Mouse (Mus musculus) G1E (cell line): ENCODE measurements at regions not wholly inside any gene's neighbourhood (a gene's known extent, or its start where the extent isn't known, plus 50 kb on each side); places are given as distances from the start of the nearest gene placed in this dataset.

Experiments used
- ATAC-seq: 2 replicates; pipeline ENCODE4 v1.8.0; 2016; ENCODE audit warnings: mild to moderate bottlenecking; ENCODE audit not compliant: insufficient number of reproducible peaks, poor library complexity, low FRiP score, severe bottlenecking; ENCODE audit errors: extremely low read depth
- DNase-seq: peaks from one replicate; pipeline ENCODE4 v3.0.0; 2012; ENCODE audit warnings: low spot score
- H3K27me3 ChIP-seq: 2 replicates; pipeline ENCODE4 v1.6.1; 2012; ENCODE audit warnings: mild to moderate bottlenecking, low read length, inconsistent platforms; ENCODE audit not compliant: insufficient read depth
- H3K36me3 ChIP-seq: replicated peaks from 2 replicates; pipeline ENCODE3; 2012; ENCODE audit warnings: mild to moderate bottlenecking, inconsistent platforms
- H3K4me1 ChIP-seq: 2 replicates; pipeline ENCODE4 v1.6.1; 2012; ENCODE audit warnings: low read depth, low read length, inconsistent platforms, mixed read lengths; ENCODE audit not compliant: insufficient read depth
- H3K4me3 ChIP-seq: 2 replicates; pipeline ENCODE4 v1.5.1; 2012; ENCODE audit warnings: low read depth, mild to moderate bottlenecking, inconsistent platforms, low read length, moderate library complexity, mixed read lengths
- H3K9me3 ChIP-seq: replicated peaks from 2 replicates; pipeline ENCODE4 v1.6.1; 2012; ENCODE audit warnings: inconsistent platforms
- CTCF ChIP-seq: IDR thresholded peaks from 2 replicates; pipeline ENCODE4 v1.5.1; 2012; ENCODE audit warnings: low read depth, low read length, inconsistent platforms, mixed read lengths
- GATA1 ChIP-seq: IDR thresholded peaks from 2 replicates; pipeline ENCODE4 v1.6.1; 2012; ENCODE audit warnings: borderline replicate concordance, low read length, inconsistent platforms, mixed read lengths
- GATA2 ChIP-seq: IDR thresholded peaks from 2 replicates; pipeline ENCODE4 v1.6.1; 2012; ENCODE audit warnings: low read depth, low read length, inconsistent platforms, borderline replicate concordance
- POLR2AphosphoS5 ChIP-seq: IDR thresholded peaks from 2 replicates; pipeline ENCODE4 v1.6.1; 2012; ENCODE audit warnings: low read depth, low read length, inconsistent platforms; ENCODE audit not compliant: insufficient replicate concordance
- TAL1 ChIP-seq: conservative IDR thresholded peaks from 2 replicates; pipeline ENCODE4 v1.6.1; 2012; ENCODE audit warnings: low read depth, low read length, inconsistent platforms, mixed read lengths

DNA sequence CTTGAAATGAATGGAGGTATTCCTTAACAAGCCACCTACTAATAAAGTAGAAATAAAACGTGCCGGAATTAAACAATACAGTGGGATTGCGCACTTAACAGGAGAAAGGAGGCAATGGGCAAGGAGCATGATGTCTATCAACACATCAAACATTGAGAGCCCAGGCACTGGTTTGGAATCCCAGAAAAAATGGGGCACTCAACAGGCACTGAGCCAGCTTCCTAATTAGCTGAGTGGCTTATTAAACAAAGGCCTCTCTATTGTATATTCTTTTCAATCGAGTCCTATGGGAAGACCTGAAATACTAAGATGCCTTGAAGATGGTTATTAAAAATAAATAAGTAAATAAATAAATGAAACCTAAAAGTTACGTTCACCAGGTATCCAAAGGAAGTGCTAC, 897.3 kb downstream of the Ttll7 start:
- TF ChIP-seq TAL1, result no peak
- no peak for TF ChIP-seq POLR2AphosphoS5
- no peak for TF ChIP-seq CTCF
- no peak for TF ChIP-seq GATA2
- peaks cover 18% of the 10 kb centered on the region for H3K9me3 ChIP-seq
- no peaks in the 10 kb centered on the region for H3K27me3 ChIP-seq
- no peaks in the 10 kb centered on the region for H3K4me1 ChIP-seq
- no peak overlapping the region for H3K4me3 ChIP-seq
- DNase-seq (no peak), ATAC-seq (no peak)
- H3K36me3 ChIP-seq, result no peaks in the 10 kb centered on the region

DNA sequence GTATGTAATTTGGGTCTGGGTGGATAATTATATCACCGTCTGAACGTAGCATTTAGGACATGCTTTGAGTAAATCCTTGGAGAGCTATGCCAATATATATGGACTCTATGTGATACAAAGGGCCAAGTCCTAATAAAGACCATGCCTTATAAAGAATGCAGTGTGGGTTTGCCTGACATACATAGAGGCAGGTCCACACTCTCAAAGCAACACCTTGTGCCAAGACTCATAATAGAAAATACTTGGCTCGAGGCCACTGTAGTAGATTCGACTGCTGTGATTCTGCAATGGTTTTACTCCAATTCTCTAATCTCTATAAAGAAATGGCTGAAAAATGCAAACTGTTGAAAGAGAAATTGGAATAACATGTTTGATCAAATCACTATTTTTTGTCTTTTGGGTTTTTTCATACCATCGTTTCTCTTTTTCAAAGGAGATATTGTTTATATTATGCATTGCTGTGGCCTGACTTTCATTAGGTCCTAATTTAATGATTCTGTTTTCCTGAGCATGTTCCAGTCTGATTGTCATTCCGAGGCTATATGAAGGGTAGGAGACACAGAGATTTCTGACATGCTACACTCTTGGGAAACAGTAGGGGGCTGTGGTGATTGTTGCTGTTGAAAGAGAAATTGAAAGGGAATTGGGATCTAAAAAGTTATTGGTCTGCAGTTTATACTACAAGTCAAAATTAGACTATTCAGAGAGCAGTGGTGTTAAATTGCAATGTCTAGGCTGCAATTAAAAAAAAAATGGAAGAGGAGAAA, 884.7 kb downstream of the Ttll7 start:
- Histone ChIP-seq H3K4me1 (no peaks in the 10 kb centered on the region), H3K27me3 (no peaks in the 10 kb centered on the region), H3K36me3 (no peaks in the 10 kb centered on the region), H3K9me3 (0 out of 2 replicates have a peak, but pooled peaks cover 2% of the 10 kb centered on the region), H3K4me3 (no peak overlapping the region)
- TF ChIP-seq GATA2 (no peak), CTCF (no peak)
- no peak for DNase-seq
- no peak for ATAC-seq

- H3K9me3 ChIP-seq, result 0 out of 2 replicates have a peak, but pooled peaks cover 5% of the 10 kb centered on the region
- TF ChIP-seq GATA1, result no peak
- no peak for TF ChIP-seq TAL1
- TF ChIP-seq POLR2AphosphoS5, result no peak
- TF ChIP-seq GATA2, result no peak
- no peak for TF ChIP-seq CTCF
These were observed 864.2 kb downstream of the Ttll7 start for GRCm38 (mm10) chr3:147716391-147716790.

GRCm38 (mm10) chr3:147707401-147707801, 855.2 kb downstream of the Ttll7 start:
- Histone ChIP-seq H3K36me3 (no peaks in the 10 kb centered on the region), H3K4me1 (no peaks in the 10 kb centered on the region), H3K9me3 (peaks cover 12% of the 10 kb centered on the region), H3K27me3 (no peaks in the 10 kb centered on the region), H3K4me3 (no peak overlapping the region)
- no peak for TF ChIP-seq TAL1
- no peak for TF ChIP-seq GATA1
- no peak for TF ChIP-seq GATA2
- TF ChIP-seq POLR2AphosphoS5, result no peak
- TF ChIP-seq CTCF, result no peak
- DNase-seq (no peak), ATAC-seq (no peak)

More at GRCm38 (mm10) chr3:147716391-147716790, 864.2 kb downstream of the Ttll7 start:
- Histone ChIP-seq H3K4me3 (no peak overlapping the region), H3K4me1 (no peaks in the 10 kb centered on the region), H3K36me3 (no peaks in the 10 kb centered on the region), H3K27me3 (no peaks in the 10 kb centered on the region)
- DNase-seq, result no peak
- ATAC-seq, result no peak

- H3K9me3 ChIP-seq, result peaks cover 9% of the 10 kb centered on the region
- ATAC-seq, result no peak
- no peaks in the 10 kb centered on the region for H3K36me3 ChIP-seq
- TF ChIP-seq TAL1, result no peak
- no peak for TF ChIP-seq POLR2AphosphoS5
- no peak for TF ChIP-seq CTCF
- TF ChIP-seq GATA2, result no peak
- no peak for TF ChIP-seq GATA1
- H3K27me3 ChIP-seq, result no peaks in the 10 kb centered on the region
- H3K4me3 ChIP-seq, result no peak overlapping the region
- H3K4me1 ChIP-seq, result no peaks in the 10 kb centered on the region
- DNase-seq, result no peak
These were observed 831.6 kb downstream of the Ttll7 start for GRCm38 (mm10) chr3:147683730-147684129.

DNA sequence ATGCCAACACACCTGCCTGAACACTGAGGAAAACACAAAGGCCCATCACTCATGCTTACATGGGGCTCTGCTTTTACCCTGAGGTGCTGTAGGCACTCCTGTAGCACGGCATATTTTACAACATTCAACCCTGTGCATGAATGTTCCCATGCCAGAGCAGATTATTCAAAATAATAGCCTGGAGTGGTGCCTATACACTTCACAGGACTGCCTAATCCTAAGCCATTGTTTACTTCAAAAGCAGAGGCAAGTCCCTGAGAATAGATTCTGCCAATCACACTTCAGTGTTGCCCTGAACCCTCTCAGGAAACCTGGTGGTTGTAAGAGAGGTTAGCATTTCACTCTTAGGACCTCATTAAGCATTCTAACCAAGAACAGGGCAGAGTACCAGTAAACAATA, 828.1 kb downstream of the Ttll7 start:
- H3K36me3 ChIP-seq, result no peaks in the 10 kb centered on the region
- H3K4me1 ChIP-seq, result no peaks in the 10 kb centered on the region
- TF ChIP-seq CTCF (no peak), GATA1 (no peak), TAL1 (no peak), POLR2AphosphoS5 (no peak), GATA2 (no peak)
- ATAC-seq, result no peak
- DNase-seq, result no peak
- peaks cover 10% of the 10 kb centered on the region for H3K9me3 ChIP-seq
- H3K4me3 ChIP-seq, result no peak overlapping the region
- H3K27me3 ChIP-seq, result no peaks in the 10 kb centered on the region
